Mouse (Mus musculus): ENCODE measurements at regions not wholly inside any gene's neighbourhood (a gene's known extent, or its start where the extent isn't known, plus 50 kb on each side); places are given as distances from the start of the nearest gene placed in this dataset.
"Not testable (repeated sequence)": the region's sequence is repeated elsewhere in the genome, so short reads cannot be mapped to it uniquely, and the experiment has no call there.

- H3ac ChIP-seq (ENCODE audit: control insufficient read depth, insufficient read length): no peak overlapping the region
- no peaks in the 10 kb centered on the region for H3K36me3 ChIP-seq (ENCODE audit: control insufficient read depth, insufficient read depth)
- no peaks in the 10 kb centered on the region for H3K79me2 ChIP-seq (ENCODE audit: control insufficient read depth, insufficient read depth)
- H3K27me3 ChIP-seq (ENCODE audit: control insufficient read depth, insufficient read depth, insufficient read length): no peaks in the 10 kb centered on the region
- TF ChIP-seq REST (IDR thresholded peaks at IDR 0.05; ENCODE audit: insufficient read depth, insufficient read length): no peak
- TF ChIP-seq TCF12 (IDR thresholded peaks at IDR 0.05; ENCODE audit: insufficient read depth, poor library complexity, severe bottlenecking): no peak
- TF ChIP-seq POLR2A (IDR thresholded peaks at IDR 0.05; ENCODE audit: insufficient read length, low read depth): no peak
- TF ChIP-seq E2F4 (IDR thresholded peaks at IDR 0.05; ENCODE audit: insufficient read depth): no peak
- TF ChIP-seq MAX (IDR thresholded peaks at IDR 0.05; ENCODE audit: low read depth): no peak
- no peak for TF ChIP-seq SRF (IDR thresholded peaks at IDR 0.05; ENCODE audit: control insufficient read depth, insufficient read length, low read depth)
- no peak for TF ChIP-seq TCF3 (IDR thresholded peaks at IDR 0.05; ENCODE audit: insufficient read length, low read depth)
- TF ChIP-seq USF1 (IDR thresholded peaks at IDR 0.05; ENCODE audit: low read depth): no peak
- no peak for TF ChIP-seq CEBPB (IDR thresholded peaks at IDR 0.05; ENCODE audit: insufficient read depth, poor library complexity, severe bottlenecking)
- TF ChIP-seq MYOG (IDR thresholded peaks at IDR 0.05; ENCODE audit: control insufficient read depth in 1 of 3, insufficient read depth in 1 of 3, insufficient read length in 2 of 3, low read depth in 2 of 3): no peak
- H3K4me2 ChIP-seq (ENCODE audit: low read depth): no peak overlapping the region
- H3K4me3 ChIP-seq: no peak overlapping the region
These were observed 125.2 kb upstream of the Intu start for GRCm38 (mm10) chr3:40405949-40406236.

GRCm38 (mm10) chr3:40408921-40409488 is 122.1 kb upstream of the Intu start:
- H3ac ChIP-seq (ENCODE audit: control insufficient read depth, insufficient read length): no peak overlapping the region
- H3K79me2 ChIP-seq (ENCODE audit: control insufficient read depth, insufficient read depth): no peaks in the 10 kb centered on the region
- no peaks in the 10 kb centered on the region for H3K36me3 ChIP-seq (ENCODE audit: control insufficient read depth, insufficient read depth)
- TF ChIP-seq POLR2AphosphoS2 (IDR thresholded peaks at IDR 0.05; ENCODE audit: insufficient read length, low read depth) (no peak), TCF12 (IDR thresholded peaks at IDR 0.05; ENCODE audit: insufficient read depth, poor library complexity, severe bottlenecking) (no peak), MAX (IDR thresholded peaks at IDR 0.05; ENCODE audit: low read depth) (no peak), MYOD1 (IDR thresholded peaks at IDR 0.05; ENCODE audit: control insufficient read depth in 1 of 3, insufficient read length in 2 of 3, low read depth in 2 of 3) (no peak), SRF (IDR thresholded peaks at IDR 0.05; ENCODE audit: control insufficient read depth, insufficient read length, low read depth) (no peak), POLR2A (IDR thresholded peaks at IDR 0.05; ENCODE audit: insufficient read length, low read depth) (no peak), REST (IDR thresholded peaks at IDR 0.05; ENCODE audit: insufficient read depth, insufficient read length) (no peak), MYOG (IDR thresholded peaks at IDR 0.05; ENCODE audit: control insufficient read depth in 1 of 3, insufficient read depth in 1 of 3, insufficient read length in 2 of 3, low read depth in 2 of 3) (no peak), CEBPB (IDR thresholded peaks at IDR 0.05; ENCODE audit: insufficient read depth, poor library complexity, severe bottlenecking) (no peak), TCF3 (IDR thresholded peaks at IDR 0.05; ENCODE audit: insufficient read length, low read depth) (no peak), USF1 (IDR thresholded peaks at IDR 0.05; ENCODE audit: low read depth) (no peak), E2F4 (IDR thresholded peaks at IDR 0.05; ENCODE audit: insufficient read depth) (no peak)
- no peak overlapping the region for H3K4me3 ChIP-seq
- H3K27me3 ChIP-seq (ENCODE audit: control insufficient read depth, insufficient read depth, insufficient read length): no peaks in the 10 kb centered on the region
- no peak overlapping the region for H3K4me2 ChIP-seq (ENCODE audit: low read depth)

- H3K4me3 ChIP-seq: no peak overlapping the region
- H3K79me2 ChIP-seq (ENCODE audit: control insufficient read depth, insufficient read depth): no peaks in the 10 kb centered on the region
- no peak overlapping the region for H3ac ChIP-seq (ENCODE audit: control insufficient read depth, insufficient read length)
- no peaks in the 10 kb centered on the region for H3K36me3 ChIP-seq (ENCODE audit: control insufficient read depth, insufficient read depth)
- TF ChIP-seq MAX (IDR thresholded peaks at IDR 0.05; ENCODE audit: low read depth): no peak
- TF ChIP-seq CEBPB (IDR thresholded peaks at IDR 0.05; ENCODE audit: insufficient read depth, poor library complexity, severe bottlenecking): no peak
- TF ChIP-seq SRF (IDR thresholded peaks at IDR 0.05; ENCODE audit: control insufficient read depth, insufficient read length, low read depth): no peak
- TF ChIP-seq E2F4 (IDR thresholded peaks at IDR 0.05; ENCODE audit: insufficient read depth): no peak
- no peak for TF ChIP-seq TCF3 (IDR thresholded peaks at IDR 0.05; ENCODE audit: insufficient read length, low read depth)
- no peak for TF ChIP-seq USF1 (IDR thresholded peaks at IDR 0.05; ENCODE audit: low read depth)
- TF ChIP-seq POLR2A (IDR thresholded peaks at IDR 0.05; ENCODE audit: insufficient read length, low read depth): no peak
- no peak for TF ChIP-seq MYOG (IDR thresholded peaks at IDR 0.05; ENCODE audit: control insufficient read depth in 1 of 3, insufficient read depth in 1 of 3, insufficient read length in 2 of 3, low read depth in 2 of 3)
- no peak for TF ChIP-seq POLR2AphosphoS2 (IDR thresholded peaks at IDR 0.05; ENCODE audit: insufficient read length, low read depth)
- TF ChIP-seq REST (IDR thresholded peaks at IDR 0.05; ENCODE audit: insufficient read depth, insufficient read length): no peak
- TF ChIP-seq TCF12 (IDR thresholded peaks at IDR 0.05; ENCODE audit: insufficient read depth, poor library complexity, severe bottlenecking): no peak
- no peak for TF ChIP-seq MYOD1 (IDR thresholded peaks at IDR 0.05; ENCODE audit: control insufficient read depth in 1 of 3, insufficient read length in 2 of 3, low read depth in 2 of 3)
- no peaks in the 10 kb centered on the region for H3K27me3 ChIP-seq (ENCODE audit: control insufficient read depth, insufficient read depth, insufficient read length)
- no peak overlapping the region for H3K4me2 ChIP-seq (ENCODE audit: low read depth)
These were observed 120.3 kb upstream of the Intu start for GRCm38 (mm10) chr3:40410749-40411310.

GRCm38 (mm10) chr3:40425183-40425844 is 105.8 kb upstream of the Intu start:
- not testable (repeated sequence) for H3K79me2 ChIP-seq (ENCODE audit: control insufficient read depth, insufficient read depth); H3K4me2 ChIP-seq (ENCODE audit: low read depth); H3ac ChIP-seq (ENCODE audit: control insufficient read depth, insufficient read length); H3K4me3 ChIP-seq; H3K27me3 ChIP-seq (ENCODE audit: control insufficient read depth, insufficient read depth, insufficient read length); H3K36me3 ChIP-seq (ENCODE audit: control insufficient read depth, insufficient read depth)

- no peak overlapping the region for H3K4me2 ChIP-seq (ENCODE audit: low read depth)
- no peaks in the 10 kb centered on the region for H3K36me3 ChIP-seq (ENCODE audit: control insufficient read depth, insufficient read depth)
- TF ChIP-seq E2F4 (IDR thresholded peaks at IDR 0.05; ENCODE audit: insufficient read depth): no peak
- no peak for TF ChIP-seq POLR2AphosphoS2 (IDR thresholded peaks at IDR 0.05; ENCODE audit: insufficient read length, low read depth)
- no peak for TF ChIP-seq MYOG (IDR thresholded peaks at IDR 0.05; ENCODE audit: control insufficient read depth in 1 of 3, insufficient read depth in 1 of 3, insufficient read length in 2 of 3, low read depth in 2 of 3)
- TF ChIP-seq SRF (IDR thresholded peaks at IDR 0.05; ENCODE audit: control insufficient read depth, insufficient read length, low read depth): no peak
- TF ChIP-seq TCF3 (IDR thresholded peaks at IDR 0.05; ENCODE audit: insufficient read length, low read depth): no peak
- no peak overlapping the region for H3ac ChIP-seq (ENCODE audit: control insufficient read depth, insufficient read length)
- no peaks in the 10 kb centered on the region for H3K27me3 ChIP-seq (ENCODE audit: control insufficient read depth, insufficient read depth, insufficient read length)
- no peaks in the 10 kb centered on the region for H3K79me2 ChIP-seq (ENCODE audit: control insufficient read depth, insufficient read depth)
- no peak overlapping the region for H3K4me3 ChIP-seq
These were observed 105.0 kb upstream of the Intu start for GRCm38 (mm10) chr3:40426070-40426469.

All from myocyte (in vitro differentiated cells).